Mouse (Mus musculus) neural tube, embryonic 13.5 days (tissue): ENCODE measurements around the gene Smug1. TPM values are rescaled to one million over a fixed set of nuclear protein-coding genes. Genes with fewer than 3 reads are reported as not detected.

Source experiments
- ATAC-seq: fragments of 200-750 bp; cut with Nextera tagmentation; 2 replicates; pipeline ENCODE4 v1.8.0; 2017; ENCODE audit warnings: low read depth, mild to moderate bottlenecking, moderate TSS enrichment, moderate library complexity
- H3K27ac ChIP-seq: fragments of 300-500 bp; sonication (generic); replicated peaks from 2 replicates; pipeline ENCODE4 v1.5.1; 2015; ENCODE audit warnings: moderate library complexity, mild to moderate bottlenecking, inconsistent platforms
- H3K27me3 ChIP-seq: fragments of 300-500 bp; sonication (generic); 2 replicates; pipeline ENCODE4 v1.6.1; 2015; ENCODE audit warnings: mild to moderate bottlenecking, inconsistent platforms
- H3K36me3 ChIP-seq: fragments of 300-500 bp; sonication (generic); 2 replicates; pipeline ENCODE4 v1.6.1; 2015; ENCODE audit warnings: mild to moderate bottlenecking, inconsistent platforms
- H3K4me1 ChIP-seq: fragments of 300-500 bp; sonication (generic); replicated peaks from 2 replicates; pipeline ENCODE4 v1.6.1; 2015; ENCODE audit warnings: inconsistent platforms
- H3K4me2 ChIP-seq: fragments of 300-500 bp; sonication (generic); 2 replicates; pipeline ENCODE4 v1.6.1; 2015; ENCODE audit warnings: inconsistent platforms, mild to moderate bottlenecking, moderate library complexity
- H3K4me3 ChIP-seq: fragments of 300-500 bp; sonication (generic); 2 replicates; pipeline ENCODE4 v1.5.1; 2015; ENCODE audit warnings: mild to moderate bottlenecking, inconsistent platforms
- H3K9ac ChIP-seq: fragments of 300-500 bp; sonication (generic); 2 replicates; pipeline ENCODE4 v1.6.1; 2015; ENCODE audit warnings: moderate library complexity, mild to moderate bottlenecking, inconsistent platforms
- H3K9me3 ChIP-seq: fragments of 300-500 bp; sonication (generic); 2 replicates; pipeline ENCODE4 v1.6.1; 2016; ENCODE audit warnings: inconsistent platforms
- WGBS: fragments of 180-500 bp; shearing (Covaris S2); methylation state at CpG from one replicate; pipeline ENCODE4 v1.1.7; 2015; 5-methylcytosine and 5-hydroxymethylcytosine counted together
- polyA plus RNA-seq: library from polyadenylated mRNA; unstranded; fragments of >200 nt; fragmentation: Nextera tagmentation; extraction: Ambion mirVana; gene quantifications from 2 replicates; pipeline ENCODE4 v1.2.1, GENCODE M21; 2015

Gene Smug1
- polyA plus RNA-seq, 1 experiment from 2014 or later, result 36.1 TPM

- H3K9ac ChIP-seq, result no peak overlapping the region
- ATAC-seq, result no peak
- peaks cover 56% of the 10 kb centered on the region for H3K4me1 ChIP-seq
- H3K4me3 ChIP-seq, result no peak overlapping the region
- H3K4me2 ChIP-seq, result no peak overlapping the region
- H3K36me3 ChIP-seq, result no peaks in the 10 kb centered on the region
- no peak overlapping the region for H3K27ac ChIP-seq
- H3K9me3 ChIP-seq, result no peaks in the 10 kb centered on the region
- H3K27me3 ChIP-seq, result peaks cover 3% of the 10 kb centered on the region; the same call in 1 of the 2 replicates
- 84% methylated on average over 6 of the region's 6 CpGs for WGBS
Measured at GRCm38 (mm10) chr15:103113077-103113476, 53.8 kb downstream of the Smug1 start.

GRCm38 (mm10) chr15:103112309-103112708 is 54.6 kb downstream of the Smug1 start:
- WGBS, result 68% methylated on average over 2 of the region's 2 CpGs
- Histone ChIP-seq H3K27ac (no peak overlapping the region), H3K4me3 (no peak overlapping the region), H3K27me3 (peaks cover under 1% of the 10 kb centered on the region; the same call in 1 of the 2 replicates), H3K9ac (no peak overlapping the region), H3K36me3 (no peaks in the 10 kb centered on the region), H3K4me1 (peaks cover 63% of the 10 kb centered on the region), H3K4me2 (no peak overlapping the region), H3K9me3 (no peaks in the 10 kb centered on the region)
- no peak for ATAC-seq

GRCm38 (mm10) chr15:103109940-103110339 is 57.0 kb downstream of the Smug1 start:
- H3K27me3 ChIP-seq, result no peaks in the 10 kb centered on the region
- no peak overlapping the region for H3K27ac ChIP-seq
- no peak overlapping the region for H3K4me3 ChIP-seq
- ATAC-seq, result no peak
- H3K4me2 ChIP-seq, result no peak overlapping the region
- peaks cover 73% of the 10 kb centered on the region for H3K4me1 ChIP-seq
- H3K36me3 ChIP-seq, result no peaks in the 10 kb centered on the region
- H3K9ac ChIP-seq, result 0 out of 2 replicates have a peak overlapping the region, but pooled peaks have one; percentile 6
- no peaks in the 10 kb centered on the region for H3K9me3 ChIP-seq
- WGBS, result 35% methylated on average over 4 of the region's 4 CpGs

- no peaks in the 10 kb centered on the region for H3K27me3 ChIP-seq
- no peaks in the 10 kb centered on the region for H3K36me3 ChIP-seq
- peak overlapping the region; percentile 85 for H3K9ac ChIP-seq
- H3K4me3 ChIP-seq, result no peak overlapping the region
- WGBS, result 32% methylated on average over 8 of the region's 8 CpGs
- H3K9me3 ChIP-seq, result no peaks in the 10 kb centered on the region
- H3K4me2 ChIP-seq, result peak overlapping the region; percentile 69
- peak overlapping the region; percentile 83 for H3K27ac ChIP-seq
- ATAC-seq, result no peak
- H3K4me1 ChIP-seq, result peaks cover 82% of the 10 kb centered on the region
Measured at GRCm38 (mm10) chr15:103108066-103108676, 58.7 kb downstream of the Smug1 start.

- H3K4me3 ChIP-seq, result peak overlapping the region; percentile 56; the same call in 1 of the 2 replicates
- peak overlapping the region; percentile 85 for H3K9ac ChIP-seq
- no peaks in the 10 kb centered on the region for H3K27me3 ChIP-seq
- no peaks in the 10 kb centered on the region for H3K9me3 ChIP-seq
- 2% methylated on average over 2 of the region's 2 CpGs for WGBS
- H3K4me2 ChIP-seq, result peak overlapping the region; percentile 69
- peaks cover 94% of the 10 kb centered on the region for H3K4me1 ChIP-seq
- H3K36me3 ChIP-seq, result no peaks in the 10 kb centered on the region
- no peak for ATAC-seq
- H3K27ac ChIP-seq, result peak overlapping the region; percentile 83
Measured at GRCm38 (mm10) chr15:103106201-103106600, 60.7 kb downstream of the Smug1 start.

Other genes with a start within 250 kb of the Smug1 start
- gene Hoxc13, start 246.0 kb downstream of the Smug1 start, polyA plus RNA-seq, result 4.9 and 8.4 TPM in 2 replicates
- gene Hoxc12, start 230.3 kb downstream of the Smug1 start, polyA plus RNA-seq, result 7.8 and 12.0 TPM in 2 replicates
- 2.6 and 3.8 TPM in 2 replicates for gene Hoxc11, start 212.7 kb downstream of the Smug1 start, polyA plus RNA-seq
- 58.5 and 92.4 TPM in 2 replicates for gene Hoxc10, start 200.3 kb downstream of the Smug1 start, polyA plus RNA-seq
- gene Hoxc5, start 199.6 kb downstream of the Smug1 start, polyA plus RNA-seq, result 18.8 and 32.2 TPM in 2 replicates
- gene Hoxc9, start 190.7 kb downstream of the Smug1 start, polyA plus RNA-seq, result 40.9 and 43.4 TPM in 2 replicates
- gene Hoxc8, start 176.5 kb downstream of the Smug1 start, polyA plus RNA-seq, result 75.8 and 85.5 TPM in 2 replicates
- gene Hoxc6, start 168.8 kb downstream of the Smug1 start, polyA plus RNA-seq, result 46.8 and 51.1 TPM in 2 replicates
- gene Hoxc4, start 148.2 kb downstream of the Smug1 start, polyA plus RNA-seq, result 40.2 and 49.9 TPM in 2 replicates
- 104 and 116 TPM in 2 replicates for gene Cbx5, start 72.7 kb upstream of the Smug1 start, polyA plus RNA-seq
- gene Hnrnpa1, start 73.3 kb upstream of the Smug1 start, polyA plus RNA-seq, result 784 and 805 TPM in 2 replicates
- gene Nfe2, start 91.3 kb upstream of the Smug1 start, polyA plus RNA-seq, result 1.3 and 1.9 TPM in 2 replicates
- gene Copz1, start 105.6 kb upstream of the Smug1 start, polyA plus RNA-seq, result 214 and 224 TPM in 2 replicates
- gene Gpr84, start 143.5 kb upstream of the Smug1 start, polyA plus RNA-seq, result 0.57 and 0.62 TPM in 2 replicates
- 17.1 and 18.4 TPM in 2 replicates for gene Zfp385a, start 173.0 kb upstream of the Smug1 start, polyA plus RNA-seq
- 9.2 and 11.6 TPM in 2 replicates for gene Itga5, start 199.7 kb upstream of the Smug1 start, polyA plus RNA-seq